Mouse (Mus musculus): ENCODE data around the gene Gpr146. TPM values are rescaled to one million over a fixed set of nuclear protein-coding genes. Genes with fewer than 3 reads are reported as not detected.

The Gpr146 gene
- polyA plus RNA-seq, 1 experiment from 2014 or later, result 1.8 TPM

- Histone ChIP-seq H3K27ac (ENCODE audit: low read depth, low read length) (no peak within 1 kb of the TSS), H3K4me3 (ENCODE audit: low read depth, low read length) (no peak within 1 kb of the TSS), H3K9ac (replicated peaks; ENCODE audit: low read depth, low read length) (no peak within 1 kb of the TSS), H3K36me3 (ENCODE audit: control insufficient read depth, insufficient read depth, low read length) (no peaks in the 10 kb centered on the region), H3K4me1 (ENCODE audit: control insufficient read depth, insufficient read depth, low read length) (no peaks in the 10 kb centered on the region), H3K4me2 (ENCODE audit: low read depth, low read length) (no peak within 1 kb of the TSS), H3K27me3 (ENCODE audit: control insufficient read depth, insufficient read depth, low read length) (no peaks in the 10 kb centered on the region), H3K9me3 (ENCODE audit: control insufficient read depth, low read length) (no peaks in the 10 kb centered on the region)
- no peak for ATAC-seq (ENCODE audit: low read depth)
- WGBS, result 67% methylated on average over 6 of the region's 6 CpGs
These were observed 25.2 kb upstream of the Gpr146 start, which contains the start of gene Cyp2w1 for GRCm38 (mm10) chr5:139352317-139352716. Gene Cyp2w1 (plus strand): TSS chr5:139352617.

GRCm38 (mm10) chr5:139353496-139353895, 24.0 kb upstream of the Gpr146 start:
- WGBS, result 57% methylated on average over 10 of the region's 10 CpGs
- Histone ChIP-seq H3K9ac (replicated peaks; ENCODE audit: low read depth, low read length) (no peak overlapping the region), H3K4me1 (ENCODE audit: control insufficient read depth, insufficient read depth, low read length) (no peaks in the 10 kb centered on the region), H3K27ac (ENCODE audit: low read depth, low read length) (no peak overlapping the region), H3K9me3 (ENCODE audit: control insufficient read depth, low read length) (no peaks in the 10 kb centered on the region), H3K4me3 (ENCODE audit: low read depth, low read length) (no peak overlapping the region), H3K4me2 (ENCODE audit: low read depth, low read length) (no peak overlapping the region), H3K36me3 (ENCODE audit: control insufficient read depth, insufficient read depth, low read length) (no peaks in the 10 kb centered on the region), H3K27me3 (ENCODE audit: control insufficient read depth, insufficient read depth, low read length) (no peaks in the 10 kb centered on the region)
- ATAC-seq (ENCODE audit: low read depth), result no peak

GRCm38 (mm10) chr5:139353946-139354345, 23.6 kb upstream of the Gpr146 start:
- Histone ChIP-seq H3K4me1 (ENCODE audit: control insufficient read depth, insufficient read depth, low read length) (no peaks in the 10 kb centered on the region), H3K27ac (ENCODE audit: low read depth, low read length) (no peak overlapping the region), H3K9me3 (ENCODE audit: control insufficient read depth, low read length) (no peaks in the 10 kb centered on the region), H3K4me3 (ENCODE audit: low read depth, low read length) (no peak overlapping the region), H3K36me3 (ENCODE audit: control insufficient read depth, insufficient read depth, low read length) (no peaks in the 10 kb centered on the region), H3K9ac (replicated peaks; ENCODE audit: low read depth, low read length) (no peak overlapping the region), H3K4me2 (ENCODE audit: low read depth, low read length) (no peak overlapping the region), H3K27me3 (ENCODE audit: control insufficient read depth, insufficient read depth, low read length) (no peaks in the 10 kb centered on the region)
- ATAC-seq (ENCODE audit: low read depth), result no peak
- 89% methylated on average over 11 of the region's 11 CpGs for whole genome bisulfite sequencing

GRCm38 (mm10) chr5:139355235-139355772, 22.2 kb upstream of the Gpr146 start:
- Histone ChIP-seq H3K4me2 (ENCODE audit: low read depth, low read length) (no peak overlapping the region), H3K9ac (replicated peaks; ENCODE audit: low read depth, low read length) (no peak overlapping the region), H3K27me3 (ENCODE audit: control insufficient read depth, insufficient read depth, low read length) (no peaks in the 10 kb centered on the region), H3K9me3 (ENCODE audit: control insufficient read depth, low read length) (no peaks in the 10 kb centered on the region), H3K27ac (ENCODE audit: low read depth, low read length) (no peak overlapping the region), H3K36me3 (ENCODE audit: control insufficient read depth, insufficient read depth, low read length) (no peaks in the 10 kb centered on the region), H3K4me3 (ENCODE audit: low read depth, low read length) (no peak overlapping the region), H3K4me1 (ENCODE audit: control insufficient read depth, insufficient read depth, low read length) (no peaks in the 10 kb centered on the region)
- ATAC-seq (ENCODE audit: low read depth), result no peak
- 38% methylated on average over 19 of the region's 19 CpGs for WGBS

GRCm38 (mm10) chr5:139358653-139359052, 18.8 kb upstream of the Gpr146 start:
- no peak for ATAC-seq (ENCODE audit: low read depth)
- H3K36me3 ChIP-seq (ENCODE audit: control insufficient read depth, insufficient read depth, low read length), result no peaks in the 10 kb centered on the region
- H3K9me3 ChIP-seq (ENCODE audit: control insufficient read depth, low read length), result no peaks in the 10 kb centered on the region
- WGBS, result 77% methylated on average over 2 of the region's 2 CpGs
- no peaks in the 10 kb centered on the region for H3K27me3 ChIP-seq (ENCODE audit: control insufficient read depth, insufficient read depth, low read length)
- H3K4me2 ChIP-seq (ENCODE audit: low read depth, low read length), result no peak overlapping the region
- H3K4me1 ChIP-seq (ENCODE audit: control insufficient read depth, insufficient read depth, low read length), result no peaks in the 10 kb centered on the region
- no peak overlapping the region for H3K4me3 ChIP-seq (ENCODE audit: low read depth, low read length)
- no peak overlapping the region for H3K27ac ChIP-seq (ENCODE audit: low read depth, low read length)
- H3K9ac ChIP-seq (replicated peaks; ENCODE audit: low read depth, low read length), result no peak overlapping the region

GRCm38 (mm10) chr5:139359244-139359643, 18.3 kb upstream of the Gpr146 start:
- ATAC-seq (ENCODE audit: low read depth), result no peak
- Histone ChIP-seq H3K27me3 (ENCODE audit: control insufficient read depth, insufficient read depth, low read length) (no peaks in the 10 kb centered on the region), H3K4me1 (ENCODE audit: control insufficient read depth, insufficient read depth, low read length) (0 out of 2 replicates have a peak, but pooled peaks cover under 1% of the 10 kb centered on the region), H3K4me3 (ENCODE audit: low read depth, low read length) (no peak overlapping the region), H3K9ac (replicated peaks; ENCODE audit: low read depth, low read length) (no peak overlapping the region), H3K9me3 (ENCODE audit: control insufficient read depth, low read length) (no peaks in the 10 kb centered on the region), H3K27ac (ENCODE audit: low read depth, low read length) (no peak overlapping the region), H3K36me3 (ENCODE audit: control insufficient read depth, insufficient read depth, low read length) (no peaks in the 10 kb centered on the region), H3K4me2 (ENCODE audit: low read depth, low read length) (no peak overlapping the region)
- WGBS, result 93% methylated on average over 5 of the region's 5 CpGs

- Histone ChIP-seq H3K4me2 (ENCODE audit: low read depth, low read length) (no peak overlapping the region), H3K36me3 (ENCODE audit: control insufficient read depth, insufficient read depth, low read length) (no peaks in the 10 kb centered on the region), H3K4me3 (ENCODE audit: low read depth, low read length) (no peak overlapping the region), H3K9me3 (ENCODE audit: control insufficient read depth, low read length) (no peaks in the 10 kb centered on the region), H3K4me1 (ENCODE audit: control insufficient read depth, insufficient read depth, low read length) (0 out of 2 replicates have a peak, but pooled peaks cover 5% of the 10 kb centered on the region), H3K27me3 (ENCODE audit: control insufficient read depth, insufficient read depth, low read length) (no peaks in the 10 kb centered on the region), H3K27ac (ENCODE audit: low read depth, low read length) (no peak overlapping the region), H3K9ac (replicated peaks; ENCODE audit: low read depth, low read length) (no peak overlapping the region)
- ATAC-seq (ENCODE audit: low read depth), result no peak
- 77% methylated on average over 7 of the region's 7 CpGs for WGBS
These were observed 13.6 kb upstream of the Gpr146 start for GRCm38 (mm10) chr5:139363858-139364257.

- Histone ChIP-seq H3K9me3 (ENCODE audit: control insufficient read depth, low read length) (no peaks in the 10 kb centered on the region), H3K4me1 (ENCODE audit: control insufficient read depth, insufficient read depth, low read length) (0 out of 2 replicates have a peak, but pooled peaks cover 5% of the 10 kb centered on the region), H3K4me2 (ENCODE audit: low read depth, low read length) (no peak overlapping the region), H3K36me3 (ENCODE audit: control insufficient read depth, insufficient read depth, low read length) (no peaks in the 10 kb centered on the region), H3K27me3 (ENCODE audit: control insufficient read depth, insufficient read depth, low read length) (no peaks in the 10 kb centered on the region), H3K4me3 (ENCODE audit: low read depth, low read length) (no peak overlapping the region), H3K9ac (replicated peaks; ENCODE audit: low read depth, low read length) (no peak overlapping the region), H3K27ac (ENCODE audit: low read depth, low read length) (no peak overlapping the region; the same call in 1 of the 2 replicates)
- WGBS, result 49% methylated on average over 12 of the region's 12 CpGs
- ATAC-seq (ENCODE audit: low read depth), result peak; percentile 68
These were observed 13.1 kb upstream of the Gpr146 start for GRCm38 (mm10) chr5:139364260-139364910.

- no peak overlapping the region for H3K4me2 ChIP-seq (ENCODE audit: low read depth, low read length)
- 0 out of 2 replicates have a peak, but pooled peaks cover 5% of the 10 kb centered on the region for H3K4me1 ChIP-seq (ENCODE audit: control insufficient read depth, insufficient read depth, low read length)
- H3K27ac ChIP-seq (ENCODE audit: low read depth, low read length), result no peak overlapping the region; the same call in 1 of the 2 replicates
- no peaks in the 10 kb centered on the region for H3K27me3 ChIP-seq (ENCODE audit: control insufficient read depth, insufficient read depth, low read length)
- H3K4me3 ChIP-seq (ENCODE audit: low read depth, low read length), result no peak overlapping the region
- ATAC-seq (ENCODE audit: low read depth), result peak; percentile 41
- no peaks in the 10 kb centered on the region for H3K9me3 ChIP-seq (ENCODE audit: control insufficient read depth, low read length)
- H3K9ac ChIP-seq (replicated peaks; ENCODE audit: low read depth, low read length), result no peak overlapping the region
- WGBS, result 32% methylated on average over 5 of the region's 5 CpGs
- H3K36me3 ChIP-seq (ENCODE audit: control insufficient read depth, insufficient read depth, low read length), result no peaks in the 10 kb centered on the region
These were observed 12.5 kb upstream of the Gpr146 start for GRCm38 (mm10) chr5:139364911-139365571.
